Mouse (Mus musculus) liver, adult (tissue): Measurements from ENCODE around the gene Ush2a.

ENCODE experiments used
- GATA4 ChIP-seq: IDR thresholded peaks from 2 replicates; pipeline ENCODE4 v1.6.1; 2014; ENCODE audit warnings: mild to moderate bottlenecking, low read length; ENCODE audit not compliant: insufficient replicate concordance

Ush2a gene

GRCm38 (mm10) chr1:188674640-188675510 lies 413.1 kb downstream of the Ush2a start:
- TF ChIP-seq GATA4, result no peak

- TF ChIP-seq GATA4, result no peak
Measured at GRCm38 (mm10) chr1:188675511-188675863, 413.7 kb downstream of the Ush2a start.

GRCm38 (mm10) chr1:188678189-188678588 lies 416.4 kb downstream of the Ush2a start:
- TF ChIP-seq GATA4, result no peak

GRCm38 (mm10) chr1:188686362-188686761 lies 424.5 kb downstream of the Ush2a start:
- TF ChIP-seq GATA4, result no peak

- TF ChIP-seq GATA4, result no peak
Measured at GRCm38 (mm10) chr1:188696295-188696694, 434.5 kb downstream of the Ush2a start.

- TF ChIP-seq GATA4, result no peak
Measured at GRCm38 (mm10) chr1:188708176-188708575, 446.4 kb downstream of the Ush2a start.

GRCm38 (mm10) chr1:188708694-188709093 lies 446.9 kb downstream of the Ush2a start:
- no peak for TF ChIP-seq GATA4

GRCm38 (mm10) chr1:188714131-188714530 lies 452.3 kb downstream of the Ush2a start:
- no peak for TF ChIP-seq GATA4

- TF ChIP-seq GATA4, result no peak
Measured at GRCm38 (mm10) chr1:188714941-188715340, 453.1 kb downstream of the Ush2a start.

- no peak for TF ChIP-seq GATA4
Measured at GRCm38 (mm10) chr1:188716886-188717285, 455.1 kb downstream of the Ush2a start.

GRCm38 (mm10) chr1:188725122-188725995 lies 463.5 kb downstream of the Ush2a start:
- TF ChIP-seq GATA4, result no peak

GRCm38 (mm10) chr1:188726937-188727336 lies 465.1 kb downstream of the Ush2a start:
- no peak for TF ChIP-seq GATA4

- no peak for TF ChIP-seq GATA4
Measured at GRCm38 (mm10) chr1:188728625-188729024, 466.8 kb downstream of the Ush2a start.

GRCm38 (mm10) chr1:188729179-188729578 lies 467.4 kb downstream of the Ush2a start:
- TF ChIP-seq GATA4, result no peak

GRCm38 (mm10) chr1:188734741-188735266 lies 473.0 kb downstream of the Ush2a start:
- TF ChIP-seq GATA4, result no peak

- TF ChIP-seq GATA4, result no peak
Measured at GRCm38 (mm10) chr1:188742971-188743370, 481.1 kb downstream of the Ush2a start.
